Comparison of ENCODE assay signal across 23 mouse cellular contexts in genomic region chr4:95398301-95398700, GRCm38 (mm10).
A peak's percentile ranks its signal among the peaks of the same experiment; 100 is the strongest.
DNase-seq lines count a peak whose midpoint lies in the region; TF ChIP-seq lines count a peak whose summit lies in the region.
"Had no signal": no experiment of that assay in that cellular context is flagged by ENCODE, and none has a peak within 500 bp of the region (broad histone marks: within the 10 kb centered on the region; RNA-seq: fewer than 3 reads in every experiment).

No protein-coding gene starts in this region.

- no peaks in the 10 kb centered on the region for H3K27me3 ChIP-seq in heart, embryonic 10.5 days (ENCODE audit: insufficient read depth, poor library complexity, severe bottlenecking)
- H3K27me3 ChIP-seq: embryonic facial prominence, embryonic 13.5 days; embryonic facial prominence, embryonic 15.5 days; forebrain, embryonic 13.5 days; forebrain, embryonic 15.5 days had no signal

- TF ChIP-seq POLR2A in embryonic fibroblast, embryonic 13.5 days (IDR thresholded peaks at IDR 0.05; ENCODE audit: low read depth, low read length): no peak

- H3K4me1 ChIP-seq in heart, embryonic 10.5 days: peaks cover 6% of the 10 kb centered on the region; the same call in 1 of the 2 replicates
- H3K4me1 ChIP-seq in embryonic fibroblast, embryonic 13.5 days (ENCODE audit: control insufficient read depth, insufficient read depth, low read length): peaks cover 3% of the 10 kb centered on the region; the same call in 1 of the 2 replicates
- H3K4me1 ChIP-seq: embryonic facial prominence, embryonic 13.5 days; embryonic facial prominence, embryonic 15.5 days; forebrain, embryonic 13.5 days; forebrain, embryonic 15.5 days had no signal

- no peaks in the 10 kb centered on the region for H3K36me3 ChIP-seq in heart, embryonic 10.5 days
- H3K36me3 ChIP-seq: embryonic facial prominence, embryonic 13.5 days; embryonic facial prominence, embryonic 15.5 days; forebrain, embryonic 15.5 days had no signal

- TF ChIP-seq CTCF in embryonic fibroblast, embryonic 13.5 days (IDR thresholded peaks at IDR 0.05; ENCODE audit: borderline replicate concordance, insufficient read depth, low read length): no peak

- no peaks in the 10 kb centered on the region for H3K9me3 ChIP-seq in heart, embryonic 10.5 days
- H3K9me3 ChIP-seq: embryonic facial prominence, embryonic 13.5 days; embryonic facial prominence, embryonic 15.5 days; forebrain, embryonic 13.5 days; forebrain, embryonic 15.5 days had no signal

- DNase-seq in heart, embryonic 10.5 days (ENCODE audit: low spot score): no peak
- DNase-seq in heart, postnatal 10 days: no peak
- peak; percentile 7 for DNase-seq in testis, postnatal 10 days (ENCODE audit: low spot score)
- no peak for DNase-seq in testis, postnatal 14 days (ENCODE audit: low spot score)
- DNase-seq in Muller cell, postnatal 12 days (ENCODE audit: inconsistent ontology term): peak; percentile 81
- DNase-seq in layer of hippocampus, postnatal 36 days: no peak
- DNase-seq in B cell, adult 2 months: no peak
- DNase-seq: adrenal gland, adult 2 months; adrenal gland, postnatal 10 days; adrenal gland, postnatal 25 days; cerebellum, adult 11 months; cerebellum, adult 18-20 months; cerebellum, adult 8-10 months; cerebellum, adult 9-11 months; cerebellum, postnatal 14 days; cerebellum, postnatal 36 days; embryo, embryonic 11 days; forebrain, postnatal 0 days had no signal

- H3K4me3 ChIP-seq in heart, embryonic 10.5 days: no peak overlapping the region
- H3K4me3 ChIP-seq in embryonic fibroblast, embryonic 13.5 days (ENCODE audit: insufficient read depth, low read length): no peak overlapping the region
- H3K4me3 ChIP-seq: embryonic facial prominence, embryonic 13.5 days; embryonic facial prominence, embryonic 15.5 days; forebrain, embryonic 13.5 days; forebrain, embryonic 15.5 days had no signal

- 0 out of 2 replicates have a peak overlapping the region, but pooled peaks have one; percentile 0 for H3K27ac ChIP-seq in heart, embryonic 10.5 days
- peak overlapping the region; percentile 25; the same call in 1 of the 2 replicates for H3K27ac ChIP-seq in embryonic fibroblast, embryonic 13.5 days (ENCODE audit: insufficient read depth, low read length)
- H3K27ac ChIP-seq: embryonic facial prominence, embryonic 13.5 days; embryonic facial prominence, embryonic 15.5 days; forebrain, embryonic 13.5 days; forebrain, embryonic 15.5 days had no signal

- intact Hi-C loops in heart, postnatal 10 days (cut with DNase I): no loop called here

Comparison
In these comparisons a context has a peak if more than half of its experiments do, and no peak if none do; other contexts are left out.
1. DNase-seq: peak in testis, postnatal 10 days (single experiment) and Muller cell, postnatal 12 days (single experiment); none in heart, embryonic 10.5 days (single experiment), heart, postnatal 10 days (0 of 2), testis, postnatal 14 days (single experiment), layer of hippocampus, postnatal 36 days (0 of 2) and B cell, adult 2 months (0 of 2).